Mouse (Mus musculus): Measurements from ENCODE around the gene Atp6v1b1.

GRCm38 (mm10) chr6:83704701-83705100 lies 38.1 kb upstream of the Atp6v1b1 start:
- TF ChIP-seq EP300 (IDR thresholded peaks at IDR 0.05; ENCODE audit: low read length): no peak
- TF ChIP-seq POLR2A (IDR thresholded peaks at IDR 0.05; ENCODE audit: low read depth, low read length): no peak

Data from CH12.LX (cell line).